Mouse (Mus musculus) erythroblast, adult 5-6 weeks (primary cell): ENCODE measurements around the gene Ehmt2. TPM values are rescaled to one million over a fixed set of nuclear protein-coding genes. Genes with fewer than 3 reads are reported as not detected.

Experiments used
- total RNA-seq, 2 experiments: library from RNA; stranded (forward) in 1 of 2; stranded (reverse) in 1 of 2; fragments of 150-400 nt in 1 of 2; fragments of 200-764, 138-1000 nt in 1 of 2; gene quantifications; 2 replicates each; pipeline versions ENCODE4 v1.2.3 to v1.2.4; 2015 to 2017; ENCODE audit warnings: low replicate concordance in 2 of 2

Ehmt2 gene
- total RNA-seq, 2 experiments from 2014 or later = 18.8 TPM

Other genes starting within 250 kb of the Ehmt2 start
Only the 30 nearest of the 37 such genes appear.
- gene C4b, start 154.6 kb upstream of the Ehmt2 start, total RNA-seq (2015; ENCODE audit: low replicate concordance) = 0.38 and 0.84 TPM in 2 replicates
- gene C4b, start 154.6 kb upstream of the Ehmt2 start, total RNA-seq (2017; ENCODE audit: low replicate concordance) = not detected in 2 replicates
- not detected in 2 replicates for gene Cyp21a1, start 93.9 kb upstream of the Ehmt2 start, total RNA-seq (2015; ENCODE audit: low replicate concordance)
- not detected in 2 replicates for gene Cyp21a1, start 93.9 kb upstream of the Ehmt2 start, total RNA-seq (2017; ENCODE audit: low replicate concordance)
- gene Stk19, start 61.5 kb upstream of the Ehmt2 start, total RNA-seq (2015; ENCODE audit: low replicate concordance) = 8.3 and 8.6 TPM in 2 replicates
- 5.9 TPM in 2 replicates for gene Stk19, start 61.5 kb upstream of the Ehmt2 start, total RNA-seq (2017; ENCODE audit: low replicate concordance)
- 6.5 and 6.9 TPM in 2 replicates for gene Dxo, start 61.5 kb upstream of the Ehmt2 start, total RNA-seq (2015; ENCODE audit: low replicate concordance)
- gene Dxo, start 61.5 kb upstream of the Ehmt2 start, total RNA-seq (2017; ENCODE audit: low replicate concordance) = 3.5 and 19.9 TPM in 2 replicates
- 4.8 and 9.8 TPM in 2 replicates for gene Skiv2l, start 48.3 kb upstream of the Ehmt2 start, total RNA-seq (2015; ENCODE audit: low replicate concordance)
- 16.0 and 20.4 TPM in 2 replicates for gene Skiv2l, start 48.3 kb upstream of the Ehmt2 start, total RNA-seq (2017; ENCODE audit: low replicate concordance)
- gene Nelfe, start 48.1 kb upstream of the Ehmt2 start, total RNA-seq (2015; ENCODE audit: low replicate concordance) = 23.0 and 30.0 TPM in 2 replicates
- 16.3 and 19.7 TPM in 2 replicates for gene Nelfe, start 48.1 kb upstream of the Ehmt2 start, total RNA-seq (2017; ENCODE audit: low replicate concordance)
- gene Cfb, start 36.0 kb upstream of the Ehmt2 start, total RNA-seq (2015; ENCODE audit: low replicate concordance) = not detected in 2 replicates
- 0.43 and 0.56 TPM in 2 replicates for gene Cfb, start 36.0 kb upstream of the Ehmt2 start, total RNA-seq (2017; ENCODE audit: low replicate concordance)
- 0.38 and 0.42 TPM in 2 replicates for gene Zbtb12, start 19.0 kb upstream of the Ehmt2 start, total RNA-seq (2015; ENCODE audit: low replicate concordance)
- 0.98 TPM in 1 of 2 replicates, not detected in the other for gene Zbtb12, start 19.0 kb upstream of the Ehmt2 start, total RNA-seq (2017; ENCODE audit: low replicate concordance)
- 1.5 TPM in 1 of 2 replicates, not detected in the other for gene Gm20547, start 16.4 kb upstream of the Ehmt2 start, total RNA-seq (2015; ENCODE audit: low replicate concordance)
- gene Gm20547, start 16.4 kb upstream of the Ehmt2 start, total RNA-seq (2017; ENCODE audit: low replicate concordance) = not detected in 2 replicates
- gene C2, start 204 bp upstream of the Ehmt2 start, total RNA-seq (2015; ENCODE audit: low replicate concordance) = 3.6 TPM in 1 of 2 replicates, not detected in the other
- 0.98 TPM in 1 of 2 replicates, not detected in the other for gene C2, start 204 bp upstream of the Ehmt2 start, total RNA-seq (2017; ENCODE audit: low replicate concordance)
- not detected in 2 replicates for gene Slc44a4, start 16.0 kb downstream of the Ehmt2 start, total RNA-seq (2015; ENCODE audit: low replicate concordance)
- gene Slc44a4, start 16.0 kb downstream of the Ehmt2 start, total RNA-seq (2017; ENCODE audit: low replicate concordance) = not detected in 2 replicates
- gene Neu1, start 32.8 kb downstream of the Ehmt2 start, total RNA-seq (2015; ENCODE audit: low replicate concordance) = 12.3 and 12.9 TPM in 2 replicates
- gene Neu1, start 32.8 kb downstream of the Ehmt2 start, total RNA-seq (2017; ENCODE audit: low replicate concordance) = 7.0 and 8.7 TPM in 2 replicates
- 4.0 and 7.3 TPM in 2 replicates for gene Hspa1b, start 60.8 kb downstream of the Ehmt2 start, total RNA-seq (2015; ENCODE audit: low replicate concordance)
- 4.3 and 7.9 TPM in 2 replicates for gene Hspa1b, start 60.8 kb downstream of the Ehmt2 start, total RNA-seq (2017; ENCODE audit: low replicate concordance)
- gene Gm20481, start 71.4 kb downstream of the Ehmt2 start, total RNA-seq (2015; ENCODE audit: low replicate concordance) = not detected in 2 replicates
- gene Gm20481, start 71.4 kb downstream of the Ehmt2 start, total RNA-seq (2017; ENCODE audit: low replicate concordance) = not detected in 2 replicates
- 1.5 and 2.9 TPM in 2 replicates for gene Hspa1a, start 73.7 kb downstream of the Ehmt2 start, total RNA-seq (2015; ENCODE audit: low replicate concordance)
- 5.0 and 5.4 TPM in 2 replicates for gene Hspa1a, start 73.7 kb downstream of the Ehmt2 start, total RNA-seq (2017; ENCODE audit: low replicate concordance)
- gene Hspa1l, start 74.2 kb downstream of the Ehmt2 start, total RNA-seq (2015; ENCODE audit: low replicate concordance) = not detected in 2 replicates
- gene Hspa1l, start 74.2 kb downstream of the Ehmt2 start, total RNA-seq (2017; ENCODE audit: low replicate concordance) = not detected in 2 replicates
- 46.8 and 50.3 TPM in 2 replicates for gene Lsm2, start 83.4 kb downstream of the Ehmt2 start, total RNA-seq (2015; ENCODE audit: low replicate concordance)
- gene Lsm2, start 83.4 kb downstream of the Ehmt2 start, total RNA-seq (2017; ENCODE audit: low replicate concordance) = 11.2 and 16.7 TPM in 2 replicates
- 24.4 and 33.4 TPM in 2 replicates for gene Vars, start 102.5 kb downstream of the Ehmt2 start, total RNA-seq (2015; ENCODE audit: low replicate concordance)
- gene Vars, start 102.5 kb downstream of the Ehmt2 start, total RNA-seq (2017; ENCODE audit: low replicate concordance) = 37.4 and 45.0 TPM in 2 replicates
- gene Vwa7, start 118.1 kb downstream of the Ehmt2 start, total RNA-seq (2015; ENCODE audit: low replicate concordance) = not detected in 2 replicates
- not detected in 2 replicates for gene Vwa7, start 118.1 kb downstream of the Ehmt2 start, total RNA-seq (2017; ENCODE audit: low replicate concordance)
- 2.3 TPM in 1 of 2 replicates, not detected in the other for gene Sapcd1, start 129.5 kb downstream of the Ehmt2 start, total RNA-seq (2015; ENCODE audit: low replicate concordance)
- not detected in 2 replicates for gene Sapcd1, start 129.5 kb downstream of the Ehmt2 start, total RNA-seq (2017; ENCODE audit: low replicate concordance)
- gene Msh5, start 148.3 kb downstream of the Ehmt2 start, total RNA-seq (2015; ENCODE audit: low replicate concordance) = 0.38 and 1.5 TPM in 2 replicates
- gene Msh5, start 148.3 kb downstream of the Ehmt2 start, total RNA-seq (2017; ENCODE audit: low replicate concordance) = 5.7 and 8.8 TPM in 2 replicates
- 74.6 and 85.9 TPM in 2 replicates for gene Clic1, start 151.5 kb downstream of the Ehmt2 start, total RNA-seq (2015; ENCODE audit: low replicate concordance)
- 66.9 and 68.8 TPM in 2 replicates for gene Clic1, start 151.5 kb downstream of the Ehmt2 start, total RNA-seq (2017; ENCODE audit: low replicate concordance)
- 1.0 and 1.7 TPM in 2 replicates for gene Ddah2, start 160.6 kb downstream of the Ehmt2 start, total RNA-seq (2015; ENCODE audit: low replicate concordance)
- 2.2 TPM in 1 of 2 replicates, not detected in the other for gene Ddah2, start 160.6 kb downstream of the Ehmt2 start, total RNA-seq (2017; ENCODE audit: low replicate concordance)
- gene Ly6g6c, start 166.9 kb downstream of the Ehmt2 start, total RNA-seq (2015; ENCODE audit: low replicate concordance) = not detected in 2 replicates
- not detected in 2 replicates for gene Ly6g6c, start 166.9 kb downstream of the Ehmt2 start, total RNA-seq (2017; ENCODE audit: low replicate concordance)
- gene Mpig6b, start 167.7 kb downstream of the Ehmt2 start, total RNA-seq (2015; ENCODE audit: low replicate concordance) = 0.42 TPM in 1 of 2 replicates, not detected in the other
- not detected in 2 replicates for gene Mpig6b, start 167.7 kb downstream of the Ehmt2 start, total RNA-seq (2017; ENCODE audit: low replicate concordance)
- gene Ly6g6e, start 178.4 kb downstream of the Ehmt2 start, total RNA-seq (2015; ENCODE audit: low replicate concordance) = not detected in 2 replicates
- not detected in 2 replicates for gene Ly6g6e, start 178.4 kb downstream of the Ehmt2 start, total RNA-seq (2017; ENCODE audit: low replicate concordance)
- gene Ly6g6d, start 179.6 kb downstream of the Ehmt2 start, total RNA-seq (2015; ENCODE audit: low replicate concordance) = not detected in 2 replicates
- 1.4 TPM in 1 of 2 replicates, not detected in the other for gene Ly6g6d, start 179.6 kb downstream of the Ehmt2 start, total RNA-seq (2017; ENCODE audit: low replicate concordance)
- not detected in 2 replicates for gene Ly6g6f, start 187.1 kb downstream of the Ehmt2 start, total RNA-seq (2015; ENCODE audit: low replicate concordance)
- gene Ly6g6f, start 187.1 kb downstream of the Ehmt2 start, total RNA-seq (2017; ENCODE audit: low replicate concordance) = not detected in 2 replicates
- gene Abhd16a, start 190.8 kb downstream of the Ehmt2 start, total RNA-seq (2015; ENCODE audit: low replicate concordance) = 28.1 and 36.8 TPM in 2 replicates
- gene Abhd16a, start 190.8 kb downstream of the Ehmt2 start, total RNA-seq (2017; ENCODE audit: low replicate concordance) = 33.3 and 63.0 TPM in 2 replicates
- gene Ly6g5c, start 209.8 kb downstream of the Ehmt2 start, total RNA-seq (2015; ENCODE audit: low replicate concordance) = not detected in 2 replicates
- gene Ly6g5c, start 209.8 kb downstream of the Ehmt2 start, total RNA-seq (2017; ENCODE audit: low replicate concordance) = not detected in 2 replicates